Mouse (Mus musculus) NIH3T3 (cell line): ENCODE results near the gene Arl15.
A peak's percentile ranks its signal among the peaks of the same experiment; 100 is the strongest.

Experiments used
- DNase-seq: peaks from one replicate; pipeline ENCODE4 v3.0.0-alpha.2; 2012; ENCODE audit warnings: low read depth

Arl15 gene

GRCm38 (mm10) chr13:113870403-113870802 is 76.1 kb downstream of the Arl15 start:
- no peak for DNase-seq

DNA sequence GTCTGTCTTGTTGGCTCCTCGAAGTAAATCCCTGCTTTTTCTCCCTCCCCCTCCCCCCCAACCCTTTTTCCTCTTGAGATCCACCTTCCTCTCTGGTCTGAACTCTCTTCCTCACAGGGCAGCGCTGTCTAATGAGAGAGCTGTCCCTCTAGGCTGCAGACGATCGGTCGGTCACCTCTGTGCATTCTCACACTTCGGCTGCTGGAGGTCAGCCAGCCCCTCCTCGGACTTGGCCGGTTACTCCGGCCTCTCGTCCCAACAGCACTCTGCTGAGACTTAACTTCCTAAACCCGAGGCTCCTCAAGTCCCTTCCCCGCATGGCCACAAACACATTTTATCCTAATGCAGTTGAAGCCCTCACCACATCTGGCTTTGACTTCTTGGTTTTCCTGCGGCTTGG is 77.5 kb downstream of the Arl15 start:
- no peak for DNase-seq

DNA sequence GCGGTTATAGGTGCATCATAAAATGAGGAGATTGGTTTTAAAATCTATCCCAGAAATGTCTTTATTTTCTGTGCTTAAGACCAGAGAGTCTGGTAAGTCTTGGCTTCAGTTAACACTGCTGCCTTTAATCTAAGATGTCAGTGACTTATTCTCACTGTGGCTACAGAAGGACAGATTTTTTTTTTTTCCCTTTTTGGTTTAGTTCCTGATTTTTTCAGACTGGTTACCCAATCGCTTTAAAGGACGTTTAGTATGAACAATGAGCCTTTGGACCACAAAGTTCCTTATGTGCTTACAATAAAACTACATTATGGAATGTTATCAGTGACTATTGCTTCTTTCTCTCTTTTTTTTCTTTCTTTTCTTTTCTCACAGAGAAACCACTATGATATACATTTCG is 81.4 kb downstream of the Arl15 start:
- no peak for DNase-seq

GRCm38 (mm10) chr13:113877420-113877819 is 83.1 kb downstream of the Arl15 start:
- DNase-seq = peak; percentile 82

DNA sequence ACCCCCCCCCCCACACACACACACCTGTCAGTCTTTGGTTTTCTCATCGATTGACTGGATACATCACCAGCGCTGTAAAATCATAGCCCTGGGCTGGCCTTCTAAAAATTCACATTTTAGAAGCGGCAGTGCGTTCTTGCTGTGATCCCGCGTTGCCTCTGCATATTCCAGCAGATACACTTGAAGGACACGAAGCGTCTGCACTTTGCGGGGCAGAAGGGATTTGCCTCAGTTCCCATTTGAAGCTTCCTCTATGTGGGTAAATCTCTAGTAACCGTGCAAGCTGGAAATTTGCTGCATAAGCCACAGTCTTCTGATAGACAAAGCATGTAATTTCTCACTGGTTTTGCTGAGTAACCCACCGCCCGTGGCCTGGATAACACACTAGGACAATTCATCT is 84.3 kb downstream of the Arl15 start:
- DNase-seq = no peak

- DNase-seq = no peak
Observed at GRCm38 (mm10) chr13:113879651-113880327, 85.5 kb downstream of the Arl15 start.

GRCm38 (mm10) chr13:113880564-113881171 is 86.4 kb downstream of the Arl15 start:
- DNase-seq = no peak

DNA sequence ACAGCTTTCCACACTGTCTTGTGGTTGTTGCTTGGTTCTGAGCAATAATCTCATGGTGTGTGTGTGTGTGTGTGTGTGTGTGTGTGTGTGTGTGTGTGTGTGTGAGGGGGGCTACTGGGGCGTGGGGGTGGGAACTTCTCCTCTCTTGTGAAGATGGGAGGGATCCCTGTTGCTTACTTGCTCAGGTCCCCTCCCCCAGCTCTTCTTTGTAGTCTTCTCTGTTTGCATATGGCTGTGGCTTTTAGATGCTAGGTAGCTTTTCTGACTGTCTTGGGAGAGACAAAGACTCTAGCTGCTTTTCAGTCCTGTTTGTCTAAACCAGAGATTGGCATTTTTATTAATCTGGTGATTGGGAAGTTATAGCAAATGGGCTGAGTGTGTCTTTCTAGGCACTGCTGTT is 88.7 kb downstream of the Arl15 start:
- no peak for DNase-seq

- no peak for DNase-seq
Observed at GRCm38 (mm10) chr13:113887090-113887489, 92.8 kb downstream of the Arl15 start.

DNA sequence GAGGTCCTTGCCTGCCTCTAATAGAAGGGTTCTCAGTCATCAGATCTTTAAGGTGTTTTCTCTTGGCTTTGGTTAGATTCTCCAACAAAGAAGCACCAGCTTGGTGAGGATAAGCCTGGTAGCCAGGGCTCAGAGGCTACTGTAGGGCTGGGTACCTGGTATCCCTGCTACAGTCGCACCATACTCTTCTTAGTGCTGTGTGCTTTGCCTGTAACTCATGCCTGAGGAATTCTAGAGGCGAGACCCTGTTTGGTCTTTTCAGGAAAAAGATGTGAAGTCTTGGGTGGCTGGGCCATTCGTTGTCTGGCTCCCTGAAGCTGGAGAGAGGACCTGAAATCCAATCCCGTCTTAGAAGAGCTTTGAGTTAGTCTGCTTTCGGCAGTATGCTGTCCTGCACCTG is 93.8 kb downstream of the Arl15 start:
- no peak for DNase-seq

DNA sequence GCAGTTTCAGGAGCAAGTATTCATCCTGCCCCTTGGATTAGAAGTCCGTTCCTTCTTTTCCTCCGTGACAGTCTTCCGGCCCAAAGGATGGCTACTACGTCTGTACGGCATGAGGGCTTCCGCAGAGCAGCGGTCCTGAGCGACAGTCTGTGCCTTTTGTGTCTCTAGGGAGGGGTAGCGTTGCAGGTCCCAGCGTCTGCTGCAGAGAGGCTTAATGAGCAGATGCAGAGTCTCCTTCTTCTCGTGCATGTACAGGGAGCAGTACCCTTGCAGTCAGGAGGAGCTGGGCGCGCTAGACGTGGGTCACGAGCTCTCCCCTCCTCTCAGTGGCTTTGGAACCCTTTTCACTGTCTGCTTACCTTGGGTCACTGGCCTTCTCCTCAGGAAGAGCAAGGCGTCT is 94.4 kb downstream of the Arl15 start:
- no peak for DNase-seq

DNA sequence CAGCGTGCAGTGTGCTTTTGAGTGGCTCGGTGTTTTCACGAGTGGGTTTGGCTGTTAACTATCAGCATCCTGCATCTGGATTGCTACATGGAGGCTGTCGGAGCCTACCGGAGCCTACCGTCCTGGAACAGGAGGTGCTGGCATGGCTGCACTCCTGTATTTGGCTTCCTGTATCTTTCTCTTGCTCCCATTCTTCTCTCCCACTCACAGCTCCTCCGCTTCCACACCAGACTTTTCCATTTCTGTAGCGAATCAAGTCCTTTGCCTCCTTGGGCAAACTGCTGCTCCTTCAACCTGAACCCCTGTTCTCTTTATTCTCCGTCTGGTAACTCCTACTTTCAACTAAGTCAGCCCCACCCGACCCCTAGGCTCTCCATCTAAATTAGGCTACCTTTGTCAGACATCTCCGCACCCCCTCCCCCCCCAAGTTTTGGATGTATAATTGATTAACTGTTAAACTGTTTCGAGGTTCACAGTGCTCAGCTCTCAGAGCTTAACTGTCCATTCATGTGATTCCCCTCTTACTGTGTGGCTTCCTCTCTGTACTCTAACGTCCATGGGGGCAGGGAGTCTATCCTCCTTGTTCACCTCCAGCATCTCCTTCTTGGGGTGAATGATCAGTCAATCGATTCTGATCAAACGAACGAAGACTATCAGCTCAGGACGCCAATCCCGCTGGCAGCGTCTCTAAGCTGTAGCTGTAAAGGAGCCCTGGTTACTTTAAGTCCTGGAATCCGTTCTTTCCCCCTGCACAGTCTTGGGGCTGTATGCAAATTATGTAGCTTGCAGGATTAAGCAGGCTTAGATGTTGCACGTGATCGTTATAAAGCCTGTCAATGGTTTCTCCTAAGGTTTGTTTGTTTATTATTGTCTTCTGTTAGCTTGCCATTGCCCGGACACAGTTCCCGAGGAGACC is 95.1 kb downstream of the Arl15 start:
- DNase-seq = no peak

DNA sequence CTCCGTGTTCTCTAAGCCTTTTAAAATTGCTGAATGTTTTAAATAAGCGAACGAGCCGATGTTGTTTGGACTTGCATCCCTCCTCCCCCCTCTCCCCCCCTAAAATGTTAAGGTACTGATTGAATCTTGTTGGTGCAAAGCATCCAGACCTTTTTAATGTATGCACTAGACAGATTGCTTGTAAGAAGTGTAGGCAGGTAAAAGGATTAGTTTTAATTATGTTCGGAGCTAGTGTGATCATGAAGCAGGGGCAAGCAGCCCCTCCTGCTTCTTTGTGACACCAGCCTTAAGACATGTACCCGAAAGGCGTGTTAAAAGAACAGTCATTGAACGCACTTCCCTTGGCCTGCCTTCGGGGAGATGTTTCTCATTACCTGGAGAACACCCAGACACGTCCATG is 102.4 kb downstream of the Arl15 start:
- DNase-seq = no peak

DNA sequence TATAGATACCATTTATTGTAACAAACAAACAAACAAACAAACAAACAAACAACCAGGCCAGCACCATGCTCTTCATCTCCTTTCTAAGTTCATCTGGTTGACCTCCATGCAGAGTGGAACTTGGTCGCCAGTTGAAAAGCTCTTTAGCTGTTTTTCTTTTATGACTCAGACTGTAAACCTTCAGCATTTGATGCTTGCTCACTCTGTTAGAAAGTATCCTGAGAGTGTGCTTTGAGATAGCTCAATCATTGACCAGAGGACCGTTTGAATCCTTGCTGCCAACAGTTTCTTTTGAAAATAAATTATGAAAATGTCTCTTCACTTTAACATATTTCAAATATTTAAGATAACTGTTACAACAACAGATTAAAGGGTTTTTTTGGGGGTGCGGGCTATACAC is 103.2 kb downstream of the Arl15 start:
- no peak for DNase-seq

DNA sequence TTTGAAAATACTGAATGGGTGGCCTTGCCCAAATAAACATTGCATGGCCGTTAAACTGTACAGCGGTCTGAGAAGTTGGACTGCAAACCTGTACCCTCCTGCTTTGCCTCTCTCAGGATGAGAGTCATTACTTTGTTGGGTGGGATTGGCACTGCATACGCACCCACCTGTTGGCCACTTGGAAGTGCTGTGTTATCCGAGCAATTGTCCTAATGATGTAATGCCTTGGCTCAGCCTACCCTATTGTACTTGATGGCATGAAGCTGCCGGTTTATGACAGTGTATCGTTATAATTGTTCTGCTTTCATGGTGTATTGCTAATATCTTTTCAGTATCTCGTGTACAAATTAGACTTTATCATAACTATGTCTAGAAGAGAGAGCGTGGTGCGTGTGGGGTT is 103.6 kb downstream of the Arl15 start:
- DNase-seq = no peak

DNA sequence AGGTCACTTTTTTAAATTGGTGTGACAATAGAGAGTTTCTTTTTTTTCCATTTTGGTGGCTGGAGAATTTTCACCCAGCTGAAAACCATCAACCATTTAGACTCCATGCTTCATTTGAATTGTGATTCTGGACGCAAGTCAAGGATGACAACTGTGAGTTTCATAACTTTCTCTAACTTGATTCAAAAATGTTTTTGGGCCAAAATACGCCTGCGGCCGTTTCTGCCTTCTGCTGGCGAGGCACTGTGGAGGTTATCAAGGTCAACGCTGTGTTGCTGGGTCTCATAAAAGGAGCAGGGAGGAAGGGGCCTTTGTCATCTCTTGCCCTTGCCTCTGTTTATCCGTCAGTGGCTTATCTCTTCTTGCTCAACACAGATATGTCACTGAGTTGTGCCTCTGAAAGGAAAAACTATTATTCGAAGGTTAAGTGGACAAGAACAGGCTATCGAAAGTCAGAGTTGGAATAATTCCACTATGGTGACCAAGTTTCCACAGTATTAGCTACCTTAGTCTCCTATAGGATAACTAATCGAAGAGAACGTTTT is 106.8 kb downstream of the Arl15 start:
- no peak for DNase-seq

DNA sequence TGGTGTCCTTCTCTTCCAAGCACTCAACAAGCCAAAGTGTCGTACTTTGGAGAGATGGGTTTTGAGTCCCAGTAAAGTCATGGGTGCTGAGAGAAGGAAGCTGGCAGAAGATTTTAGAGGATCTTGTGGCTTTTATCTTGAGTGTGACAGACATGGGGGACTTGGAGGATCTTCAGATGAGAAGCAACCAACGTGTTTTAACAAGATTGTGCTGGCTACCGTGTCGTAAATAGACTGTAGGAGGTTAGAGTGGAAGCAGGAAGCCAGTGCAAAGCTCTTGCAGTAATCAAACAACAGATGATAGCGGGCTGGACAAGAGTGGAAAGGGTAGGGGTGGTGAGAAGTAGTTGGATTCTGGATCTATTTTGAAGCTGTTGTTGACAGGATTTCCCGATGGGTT is 109.0 kb downstream of the Arl15 start:
- DNase-seq = no peak

GRCm38 (mm10) chr13:113911986-113912519 is 117.7 kb downstream of the Arl15 start:
- DNase-seq = no peak

DNA sequence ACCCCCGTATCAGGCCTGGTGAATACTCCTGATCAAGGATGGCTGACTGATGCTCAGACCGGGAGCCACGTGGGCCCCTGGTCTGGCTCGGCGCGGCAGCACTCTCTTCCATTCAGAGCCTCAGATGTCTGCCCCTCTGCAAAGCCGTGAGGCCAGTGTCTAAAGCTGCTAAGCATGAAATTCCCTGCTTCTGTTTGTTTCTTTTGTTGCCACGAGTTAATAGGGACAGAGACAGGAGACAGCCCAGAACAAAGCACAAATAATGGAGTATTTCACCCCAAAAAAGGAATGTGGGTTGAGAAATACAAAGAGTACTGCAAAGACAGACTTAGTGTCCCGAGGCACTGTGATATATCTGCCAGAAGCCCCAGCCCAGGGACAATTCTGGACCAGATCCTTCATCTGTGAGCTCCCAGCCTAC is 120.3 kb downstream of the Arl15 start:
- no peak for DNase-seq

GRCm38 (mm10) chr13:113915700-113916099 is 121.4 kb downstream of the Arl15 start:
- DNase-seq = no peak

DNA sequence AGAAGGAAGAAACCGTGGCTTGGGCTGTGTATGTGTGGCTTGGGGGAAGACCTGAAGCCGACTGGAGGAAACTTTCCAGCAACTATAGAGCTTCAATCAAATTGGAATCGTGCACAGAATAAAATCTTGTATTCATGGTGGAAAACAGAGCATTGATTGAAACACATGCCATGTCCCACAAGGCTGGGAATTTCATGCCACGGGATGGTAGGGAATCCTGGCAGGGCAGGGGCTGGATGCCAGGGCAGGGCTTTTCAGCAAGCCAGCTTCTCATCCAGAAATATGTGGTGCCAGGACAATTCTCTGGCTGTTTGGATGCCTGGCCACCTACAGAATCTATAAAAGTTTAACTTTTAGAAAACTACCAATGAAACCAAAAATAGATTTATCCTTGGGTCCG is 122.5 kb downstream of the Arl15 start:
- DNase-seq = no peak

DNA sequence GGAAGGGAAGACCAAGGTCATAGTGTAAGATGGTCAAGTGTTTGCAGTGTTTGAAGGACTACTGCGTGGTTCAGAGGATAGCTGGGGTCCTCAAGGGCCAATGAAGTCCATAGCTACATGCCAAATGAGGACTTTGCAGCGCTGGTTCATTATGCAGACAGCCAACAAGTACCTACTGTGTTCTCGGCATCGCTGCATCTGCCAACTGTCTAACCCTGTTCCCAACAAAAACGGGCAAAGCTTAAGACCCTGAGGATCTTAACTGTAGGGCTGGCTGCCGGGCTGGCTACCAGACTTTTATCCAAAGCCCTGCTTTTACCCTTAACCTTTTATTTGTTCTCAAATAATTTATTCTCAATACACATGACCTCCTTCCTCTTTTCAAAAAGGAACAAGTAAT is 123.1 kb downstream of the Arl15 start:
- no peak for DNase-seq
